Mouse (Mus musculus) heart, embryonic 14.5 days (tissue): ENCODE measurements around the gene Eif3b. TPM values are rescaled to one million over a fixed set of nuclear protein-coding genes. Genes with fewer than 3 reads are reported as not detected.

Source experiments
- ATAC-seq: fragments of 200-750 bp; cut with Nextera tagmentation; 2 replicates; pipeline ENCODE4 v1.8.0; 2017; ENCODE audit warnings: low read depth, moderate TSS enrichment; ENCODE audit not compliant: insufficient number of reproducible peaks, insufficient read depth, low FRiP score
- H3K27ac ChIP-seq, 2 experiments: fragments of 200-500 bp in 1 of 2; fragments of 300-500 bp in 1 of 2; sonication (generic) in 1 of 2; replicated peaks in 1 of 2; 2 replicates each; pipeline ENCODE4 v1.5.1; 2012 to 2014; ENCODE audit warnings: low read depth in 2 of 2, low read length in 2 of 2, control low read depth in 1 of 2, mild to moderate bottlenecking in 1 of 2, mixed read lengths in 1 of 2; ENCODE audit not compliant: control insufficient read depth in 1 of 2, insufficient read depth in 1 of 2
- H3K27me3 ChIP-seq: fragments of 300-500 bp; sonication (generic); 2 replicates; pipeline ENCODE4 v1.6.1; 2014; ENCODE audit warnings: mild to moderate bottlenecking, low read length, control low read depth; ENCODE audit not compliant: control insufficient read depth, insufficient read depth
- H3K36me3 ChIP-seq: fragments of 300-500 bp; sonication (generic); 2 replicates; pipeline ENCODE4 v1.6.1; 2014; ENCODE audit warnings: mild to moderate bottlenecking, control low read depth, low read length, mixed read lengths; ENCODE audit not compliant: control insufficient read depth, insufficient read depth
- H3K4me1 ChIP-seq, 2 experiments: fragments of 200-500 bp in 1 of 2; fragments of 300-500 bp in 1 of 2; sonication (generic) in 1 of 2; 2 replicates each; pipeline ENCODE4 v1.6.1; 2012 to 2014; ENCODE audit warnings: low read length in 2 of 2, control low read depth in 1 of 2, mixed read lengths in 1 of 2; ENCODE audit not compliant: control insufficient read depth in 2 of 2, insufficient read depth in 2 of 2
- H3K4me2 ChIP-seq: fragments of 300-500 bp; sonication (generic); 2 replicates; pipeline ENCODE4 v1.6.1; 2014; ENCODE audit warnings: mild to moderate bottlenecking, low read length
- H3K4me3 ChIP-seq, 2 experiments: fragments of 200-500 bp in 1 of 2; fragments of 300-500 bp in 1 of 2; sonication (generic) in 1 of 2; 2 replicates each; pipeline ENCODE4 v1.5.1; 2012 to 2014; ENCODE audit warnings: low read length in 2 of 2, mild to moderate bottlenecking in 2 of 2, control low read depth in 1 of 2, low read depth in 1 of 2, moderate library complexity in 1 of 2; ENCODE audit not compliant: control insufficient read depth in 1 of 2, insufficient read depth in 1 of 2
- H3K9ac ChIP-seq: fragments of 300-500 bp; sonication (generic); 2 replicates; pipeline ENCODE4 v1.6.1; 2014; ENCODE audit warnings: mild to moderate bottlenecking, low read length
- H3K9me3 ChIP-seq: fragments of 300-500 bp; sonication (generic); 2 replicates; pipeline ENCODE4 v1.6.1; 2016; ENCODE audit warnings: low read length, control low read depth; ENCODE audit not compliant: control insufficient read depth
- WGBS: fragments of 180-500 bp; shearing (Covaris S2); extraction: QIAGEN DNeasy Blood & Tissue Kit; methylation state at CpG from one replicate; pipeline ENCODE4 v1.1.7; 2014; 5-methylcytosine and 5-hydroxymethylcytosine counted together
- polyA plus RNA-seq: library from polyadenylated mRNA; unstranded; fragments of >200 nt; fragmentation: Nextera tagmentation; extraction: Ambion mirVana; gene quantifications from 2 replicates; pipeline ENCODE4 v1.2.1, GENCODE M21; 2014

Gene Eif3b
- 92.9 and 108 TPM in 2 replicates for polyA plus RNA-seq

- Histone ChIP-seq H3K27me3 (no peaks in the 10 kb centered on the region), H3K27ac (peak within 1 kb of the TSS; percentile 88 to 99), H3K9ac (peak within 1 kb of the TSS; percentile 92), H3K4me3 (peak within 1 kb of the TSS; percentile 93 to 100), H3K36me3 (0 out of 2 replicates have a peak, but pooled peaks cover 10% of the 10 kb centered on the region), H3K4me1 (peaks cover 7 to 27% of the 10 kb centered on the region in 2 experiments), H3K4me2 (peak within 1 kb of the TSS; percentile 91), H3K9me3 (no peaks in the 10 kb centered on the region)
- under 1% methylated on average over 65 of the region's 65 CpGs for WGBS
- peak; percentile 82 for ATAC-seq
Observed at GRCm38 (mm10) chr5:140418489-140419441, at the start of gene Eif3b. Gene Eif3b (plus strand): TSS chr5:140419328.

- no peak overlapping the region for H3K4me3 ChIP-seq
- 64% methylated on average over 2 of the region's 2 CpGs for WGBS
- H3K27ac ChIP-seq: no peak overlapping the region
- no peak overlapping the region for H3K9ac ChIP-seq
- no peak for ATAC-seq
- no peaks in the 10 kb centered on the region for H3K9me3 ChIP-seq
- H3K27me3 ChIP-seq: no peaks in the 10 kb centered on the region
- H3K4me2 ChIP-seq: no peak overlapping the region
- H3K4me1 ChIP-seq: peaks cover 11 to 12% of the 10 kb centered on the region in 2 experiments; a peak in 2 of 4 replicates
- no peaks in the 10 kb centered on the region for H3K36me3 ChIP-seq
Observed at GRCm38 (mm10) chr5:140369466-140369865, 49.7 kb upstream of the Eif3b start.

- Histone ChIP-seq H3K9ac (no peak overlapping the region), H3K4me3 (no peak overlapping the region), H3K4me1 (peaks cover 11 to 12% of the 10 kb centered on the region in 2 experiments; a peak in 2 of 4 replicates), H3K9me3 (no peaks in the 10 kb centered on the region), H3K36me3 (no peaks in the 10 kb centered on the region), H3K4me2 (no peak overlapping the region), H3K27me3 (no peaks in the 10 kb centered on the region), H3K27ac (peak overlapping the region; percentile 55 to 58; a peak in 2 of 4 replicates)
- 52% methylated on average over 6 of the region's 6 CpGs for WGBS
- no peak for ATAC-seq
Observed at GRCm38 (mm10) chr5:140370446-140371254, 48.5 kb upstream of the Eif3b start.

GRCm38 (mm10) chr5:140371671-140372070 lies 47.5 kb upstream of the Eif3b start:
- no peak overlapping the region for H3K4me3 ChIP-seq
- WGBS: 92% methylated on average over 3 of the region's 3 CpGs

GRCm38 (mm10) chr5:140373711-140374110 lies 45.4 kb upstream of the Eif3b start:
- no peak for ATAC-seq
- WGBS: 70% methylated on average over 2 of the region's 2 CpGs
- Histone ChIP-seq H3K4me1 (peaks cover 11 to 19% of the 10 kb centered on the region in 2 experiments; a peak in 2 of 4 replicates), H3K4me2 (no peak overlapping the region), H3K36me3 (no peaks in the 10 kb centered on the region), H3K27ac (no peak overlapping the region), H3K9ac (no peak overlapping the region), H3K27me3 (no peaks in the 10 kb centered on the region), H3K9me3 (no peaks in the 10 kb centered on the region), H3K4me3 (no peak overlapping the region)

More at GRCm38 (mm10) chr5:140371671-140372070, 47.5 kb upstream of the Eif3b start:
- no peak overlapping the region for H3K27ac ChIP-seq
- H3K36me3 ChIP-seq: no peaks in the 10 kb centered on the region
- H3K4me1 ChIP-seq: peaks cover 11 to 12% of the 10 kb centered on the region in 2 experiments; a peak in 2 of 4 replicates
- ATAC-seq: no peak
- no peaks in the 10 kb centered on the region for H3K9me3 ChIP-seq
- H3K27me3 ChIP-seq: no peaks in the 10 kb centered on the region
- no peak overlapping the region for H3K4me2 ChIP-seq
- no peak overlapping the region for H3K9ac ChIP-seq

GRCm38 (mm10) chr5:140374226-140374625 lies 44.9 kb upstream of the Eif3b start:
- H3K9ac ChIP-seq: no peak overlapping the region
- H3K9me3 ChIP-seq: no peaks in the 10 kb centered on the region
- no peak for ATAC-seq
- H3K4me1 ChIP-seq: peaks cover 11 to 19% of the 10 kb centered on the region in 2 experiments; a peak in 2 of 4 replicates
- no peak overlapping the region for H3K4me3 ChIP-seq
- no peak overlapping the region for H3K4me2 ChIP-seq
- no peaks in the 10 kb centered on the region for H3K36me3 ChIP-seq
- H3K27ac ChIP-seq: no peak overlapping the region
- no peaks in the 10 kb centered on the region for H3K27me3 ChIP-seq
- WGBS: 33% methylated on average over 3 of the region's 3 CpGs

- no peaks in the 10 kb centered on the region for H3K27me3 ChIP-seq
- H3K36me3 ChIP-seq: no peaks in the 10 kb centered on the region
- no peaks in the 10 kb centered on the region for H3K9me3 ChIP-seq
- peaks cover 9 to 15% of the 10 kb centered on the region in 2 experiments; a peak in 1 of 4 replicates for H3K4me1 ChIP-seq
- WGBS: 90% methylated on average over 4 of the region's 4 CpGs
- H3K4me2 ChIP-seq: no peak overlapping the region
- H3K27ac ChIP-seq: no peak overlapping the region
- no peak overlapping the region for H3K9ac ChIP-seq
- H3K4me3 ChIP-seq: no peak overlapping the region
- ATAC-seq: no peak
Observed at GRCm38 (mm10) chr5:140375249-140375829, 43.8 kb upstream of the Eif3b start.
